Mouse (Mus musculus): ENCODE measurements around the gene Hexim1. TPM values are rescaled to one million over a fixed set of nuclear protein-coding genes. Genes with fewer than 3 reads are reported as not detected.
A peak's percentile ranks its signal among the peaks of the same experiment; 100 is the strongest.

The Hexim1 gene
- polyA plus RNA-seq, 1 experiment from 2014 or later = 3.4 TPM

- no peaks in the 10 kb centered on the region for H3K36me3 ChIP-seq (ENCODE audit: control insufficient read depth, insufficient read depth, low read length)
- peaks cover 66 to 79% of the 10 kb centered on the region in 2 experiments for H3K4me1 ChIP-seq (ENCODE audit: control insufficient read depth in 2 of 2, insufficient read depth in 2 of 2, low read length in 2 of 2)
- H3K4me3 ChIP-seq (ENCODE audit: control insufficient read depth in 1 of 2, insufficient read depth in 1 of 2, low read depth in 1 of 2, low read length in 2 of 2) = no peak overlapping the region
- peak overlapping the region; percentile 55 for H3K9ac ChIP-seq (ENCODE audit: low read length)
- no peak for ATAC-seq (ENCODE audit: insufficient number of reproducible peaks, insufficient read depth, low FRiP score, low read depth)
- H3K4me2 ChIP-seq (ENCODE audit: low read length) = peak overlapping the region; percentile 19; the same call in 1 of the 2 replicates
- H3K27me3 ChIP-seq (ENCODE audit: control insufficient read depth, insufficient read depth, low read length) = no peaks in the 10 kb centered on the region
- WGBS = 46% methylated on average over 11 of the region's 11 CpGs
- H3K9me3 ChIP-seq (ENCODE audit: control insufficient read depth, low read length) = no peaks in the 10 kb centered on the region
- H3K27ac ChIP-seq (replicated peaks in 1 of 2; ENCODE audit: control insufficient read depth in 1 of 2, insufficient read depth in 1 of 2, low read depth in 2 of 2, low read length in 2 of 2) = peak overlapping the region; percentile 55 to 81
These were observed 17.4 kb upstream of the Hexim1 start for GRCm38 (mm10) chr11:103098531-103099190.

DNA sequence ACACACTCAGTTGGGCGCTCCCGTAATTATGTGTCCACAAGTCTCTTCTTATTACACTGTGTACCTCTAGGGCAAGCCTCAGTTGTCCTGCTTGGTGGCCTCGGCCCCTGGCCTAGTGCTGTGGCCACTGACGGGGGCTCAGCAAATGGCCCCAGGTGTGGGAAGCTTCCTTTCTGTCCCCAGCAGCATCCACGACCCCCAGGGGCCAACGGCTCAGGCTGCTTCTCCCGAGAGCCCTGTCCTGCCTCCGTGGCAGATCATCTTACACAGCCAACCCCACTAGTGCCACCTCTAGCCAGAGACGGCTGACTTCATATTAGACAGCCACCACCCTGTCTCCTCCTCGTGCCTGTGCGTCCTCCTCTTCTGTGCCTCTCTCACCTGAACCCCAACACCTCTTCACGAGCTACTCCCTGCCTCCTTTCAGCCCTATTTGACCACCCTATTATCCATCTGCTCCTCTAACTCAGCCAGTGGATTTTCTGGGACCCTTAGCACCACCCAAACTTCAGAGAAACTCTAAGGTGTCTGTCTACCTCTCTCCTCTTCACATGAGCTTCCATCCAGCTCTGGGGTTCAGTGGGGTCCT is 16.6 kb upstream of the Hexim1 start:
- Histone ChIP-seq H3K27ac (replicated peaks in 1 of 2; ENCODE audit: control insufficient read depth in 1 of 2, insufficient read depth in 1 of 2, low read depth in 2 of 2, low read length in 2 of 2) (peak overlapping the region; percentile 6 to 81; a peak in 1 of 4 replicates), H3K4me1 (ENCODE audit: control insufficient read depth in 2 of 2, insufficient read depth in 2 of 2, low read length in 2 of 2) (peaks cover 58 to 73% of the 10 kb centered on the region in 2 experiments), H3K4me2 (ENCODE audit: low read length) (no peak overlapping the region), H3K9me3 (ENCODE audit: control insufficient read depth, low read length) (no peaks in the 10 kb centered on the region), H3K4me3 (ENCODE audit: control insufficient read depth in 1 of 2, insufficient read depth in 1 of 2, low read depth in 1 of 2, low read length in 2 of 2) (no peak overlapping the region), H3K36me3 (ENCODE audit: control insufficient read depth, insufficient read depth, low read length) (no peaks in the 10 kb centered on the region), H3K9ac (ENCODE audit: low read length) (no peak overlapping the region), H3K27me3 (ENCODE audit: control insufficient read depth, insufficient read depth, low read length) (no peaks in the 10 kb centered on the region)
- ATAC-seq (ENCODE audit: insufficient number of reproducible peaks, insufficient read depth, low FRiP score, low read depth) = no peak
- WGBS = 62% methylated on average over 12 of the region's 12 CpGs

GRCm38 (mm10) chr11:103100361-103100760 is 15.7 kb upstream of the Hexim1 start:
- Histone ChIP-seq H3K9ac (ENCODE audit: low read length) (no peak overlapping the region), H3K4me1 (ENCODE audit: control insufficient read depth in 2 of 2, insufficient read depth in 2 of 2, low read length in 2 of 2) (peaks cover 50 to 64% of the 10 kb centered on the region in 2 experiments), H3K27ac (replicated peaks in 1 of 2; ENCODE audit: control insufficient read depth in 1 of 2, insufficient read depth in 1 of 2, low read depth in 2 of 2, low read length in 2 of 2) (no peak overlapping the region), H3K4me3 (ENCODE audit: control insufficient read depth in 1 of 2, insufficient read depth in 1 of 2, low read depth in 1 of 2, low read length in 2 of 2) (peak overlapping the region in 1 of 2 experiments; percentile 70; a peak in 3 of 4 replicates), H3K27me3 (ENCODE audit: control insufficient read depth, insufficient read depth, low read length) (no peaks in the 10 kb centered on the region), H3K9me3 (ENCODE audit: control insufficient read depth, low read length) (no peaks in the 10 kb centered on the region), H3K36me3 (ENCODE audit: control insufficient read depth, insufficient read depth, low read length) (no peaks in the 10 kb centered on the region), H3K4me2 (ENCODE audit: low read length) (peak overlapping the region; percentile 94)
- no peak for ATAC-seq (ENCODE audit: insufficient number of reproducible peaks, insufficient read depth, low FRiP score, low read depth)
- WGBS = 70% methylated on average over 8 of the region's 8 CpGs

- peaks cover 46 to 53% of the 10 kb centered on the region in 2 experiments for H3K4me1 ChIP-seq (ENCODE audit: control insufficient read depth in 2 of 2, insufficient read depth in 2 of 2, low read length in 2 of 2)
- H3K27ac ChIP-seq (replicated peaks in 1 of 2; ENCODE audit: control insufficient read depth in 1 of 2, insufficient read depth in 1 of 2, low read depth in 2 of 2, low read length in 2 of 2) = peak within 1 kb of the TSS; percentile 21 to 51
- under 1% methylated on average over 31 of the region's 34 CpGs for WGBS
- H3K4me3 ChIP-seq (ENCODE audit: control insufficient read depth in 1 of 2, insufficient read depth in 1 of 2, low read depth in 1 of 2, low read length in 2 of 2) = peak within 1 kb of the TSS; percentile 48 to 70
- H3K4me2 ChIP-seq (ENCODE audit: low read length) = peak within 1 kb of the TSS; percentile 94
- no peaks in the 10 kb centered on the region for H3K9me3 ChIP-seq (ENCODE audit: control insufficient read depth, low read length)
- H3K27me3 ChIP-seq (ENCODE audit: control insufficient read depth, insufficient read depth, low read length) = no peaks in the 10 kb centered on the region
- peaks cover 5% of the 10 kb centered on the region; the same call in 1 of the 2 replicates for H3K36me3 ChIP-seq (ENCODE audit: control insufficient read depth, insufficient read depth, low read length)
- peak; percentile 28; the same call in 1 of the 2 replicates for ATAC-seq (ENCODE audit: insufficient number of reproducible peaks, insufficient read depth, low FRiP score, low read depth)
- peak within 1 kb of the TSS; percentile 83 for H3K9ac ChIP-seq (ENCODE audit: low read length)
These were observed 14.6 kb upstream of the Hexim1 start, which contains the start of the genes Plcd3 and Acbd4 for GRCm38 (mm10) chr11:103101481-103101865. TSS of gene Plcd3 (minus strand) at chr11:103101658. TSS of gene Acbd4 (plus strand) at chr11:103101682.

- Histone ChIP-seq H3K9me3 (ENCODE audit: control insufficient read depth, low read length) (no peaks in the 10 kb centered on the region), H3K9ac (ENCODE audit: low read length) (peak overlapping the region; percentile 83), H3K4me2 (ENCODE audit: low read length) (peak overlapping the region; percentile 94), H3K27ac (replicated peaks in 1 of 2; ENCODE audit: control insufficient read depth in 1 of 2, insufficient read depth in 1 of 2, low read depth in 2 of 2, low read length in 2 of 2) (peak overlapping the region; percentile 21 to 51), H3K36me3 (ENCODE audit: control insufficient read depth, insufficient read depth, low read length) (peaks cover 5% of the 10 kb centered on the region; the same call in 1 of the 2 replicates), H3K4me3 (ENCODE audit: control insufficient read depth in 1 of 2, insufficient read depth in 1 of 2, low read depth in 1 of 2, low read length in 2 of 2) (peak overlapping the region; percentile 48 to 70), H3K4me1 (ENCODE audit: control insufficient read depth in 2 of 2, insufficient read depth in 2 of 2, low read length in 2 of 2) (peaks cover 41 to 48% of the 10 kb centered on the region in 2 experiments), H3K27me3 (ENCODE audit: control insufficient read depth, insufficient read depth, low read length) (no peaks in the 10 kb centered on the region)
- WGBS = 3% methylated on average over 30 of the region's 30 CpGs
- no peak for ATAC-seq (ENCODE audit: insufficient number of reproducible peaks, insufficient read depth, low FRiP score, low read depth)
These were observed 14.0 kb upstream of the Hexim1 start for GRCm38 (mm10) chr11:103101866-103102501.

DNA sequence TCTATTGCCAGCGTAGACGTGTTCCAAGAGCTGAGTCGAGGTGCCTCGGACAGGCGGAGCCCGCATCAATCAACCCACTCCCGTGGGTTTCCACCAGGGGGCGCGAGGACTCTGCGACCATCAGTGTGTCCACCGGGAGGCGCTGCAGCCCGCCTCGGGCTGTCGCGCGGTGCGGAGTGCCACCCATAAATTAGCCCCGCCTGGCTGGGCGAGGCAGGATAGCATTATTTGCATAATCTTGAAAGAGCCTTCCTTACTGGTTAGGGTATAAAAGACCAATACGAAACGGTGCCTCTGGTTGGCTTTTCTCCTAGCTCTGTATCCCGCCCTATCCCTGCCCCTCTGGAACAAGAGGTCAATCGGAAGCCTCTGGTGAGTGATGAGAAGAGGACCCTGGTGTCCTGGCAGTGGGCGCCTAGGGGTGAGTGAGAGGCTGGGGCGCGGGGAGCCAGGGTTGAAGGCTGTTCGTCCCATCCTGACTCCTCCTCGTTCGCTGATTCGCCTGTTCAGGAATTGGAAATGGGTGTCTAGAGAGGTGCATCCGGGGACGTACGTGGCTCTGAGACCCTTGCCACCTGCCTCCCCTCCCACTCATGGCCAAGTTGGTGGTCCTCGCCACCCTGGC is 13.2 kb upstream of the Hexim1 start:
- H3K9ac ChIP-seq (ENCODE audit: low read length) = peak overlapping the region; percentile 67
- peaks cover 32 to 40% of the 10 kb centered on the region in 2 experiments for H3K4me1 ChIP-seq (ENCODE audit: control insufficient read depth in 2 of 2, insufficient read depth in 2 of 2, low read length in 2 of 2)
- no peaks in the 10 kb centered on the region for H3K27me3 ChIP-seq (ENCODE audit: control insufficient read depth, insufficient read depth, low read length)
- WGBS = 1% methylated on average over 35 of the region's 35 CpGs
- peak; percentile 80 for ATAC-seq (ENCODE audit: insufficient number of reproducible peaks, insufficient read depth, low FRiP score, low read depth)
- H3K27ac ChIP-seq (replicated peaks in 1 of 2; ENCODE audit: control insufficient read depth in 1 of 2, insufficient read depth in 1 of 2, low read depth in 2 of 2, low read length in 2 of 2) = no peak overlapping the region; a peak in 1 of 4 replicates
- H3K4me2 ChIP-seq (ENCODE audit: low read length) = peak overlapping the region; percentile 94
- H3K36me3 ChIP-seq (ENCODE audit: control insufficient read depth, insufficient read depth, low read length) = peaks cover 5% of the 10 kb centered on the region; the same call in 1 of the 2 replicates
- peak overlapping the region; percentile 53 to 70 for H3K4me3 ChIP-seq (ENCODE audit: control insufficient read depth in 1 of 2, insufficient read depth in 1 of 2, low read depth in 1 of 2, low read length in 2 of 2)
- no peaks in the 10 kb centered on the region for H3K9me3 ChIP-seq (ENCODE audit: control insufficient read depth, low read length)

GRCm38 (mm10) chr11:103103621-103104020 is 12.4 kb upstream of the Hexim1 start:
- Histone ChIP-seq H3K27me3 (ENCODE audit: control insufficient read depth, insufficient read depth, low read length) (no peaks in the 10 kb centered on the region), H3K9me3 (ENCODE audit: control insufficient read depth, low read length) (no peaks in the 10 kb centered on the region), H3K4me2 (ENCODE audit: low read length) (peak overlapping the region; percentile 94), H3K36me3 (ENCODE audit: control insufficient read depth, insufficient read depth, low read length) (peaks cover 5% of the 10 kb centered on the region; the same call in 1 of the 2 replicates), H3K27ac (replicated peaks in 1 of 2; ENCODE audit: control insufficient read depth in 1 of 2, insufficient read depth in 1 of 2, low read depth in 2 of 2, low read length in 2 of 2) (no peak overlapping the region), H3K9ac (ENCODE audit: low read length) (peak overlapping the region; percentile 67), H3K4me3 (ENCODE audit: control insufficient read depth in 1 of 2, insufficient read depth in 1 of 2, low read depth in 1 of 2, low read length in 2 of 2) (peak overlapping the region in 1 of 2 experiments; percentile 70; a peak in 2 of 4 replicates), H3K4me1 (ENCODE audit: control insufficient read depth in 2 of 2, insufficient read depth in 2 of 2, low read length in 2 of 2) (peaks cover 25 to 32% of the 10 kb centered on the region in 2 experiments)
- WGBS = 51% methylated on average over 8 of the region's 8 CpGs
- ATAC-seq (ENCODE audit: insufficient number of reproducible peaks, insufficient read depth, low FRiP score, low read depth) = no peak
